Mouse (Mus musculus) myocyte (in vitro differentiated cells): ENCODE measurements around the gene Kcnk7.
A peak's percentile ranks its signal among the peaks of the same experiment; 100 is the strongest.

Experiments used
- CEBPB ChIP-seq: IDR thresholded peaks from 2 replicates; pipeline ENCODE4 v1.6.1; 2011; ENCODE audit warnings: mild to moderate bottlenecking, moderate library complexity; ENCODE audit not compliant: poor library complexity, insufficient read depth, severe bottlenecking
- MAX ChIP-seq: IDR thresholded peaks from one replicate; pipeline ENCODE4 v1.6.1; 2011; ENCODE audit warnings: low read depth, mild to moderate bottlenecking, control low read depth
- MYOD1 ChIP-seq, 3 experiments: IDR thresholded peaks; one replicate each; pipeline ENCODE4 v1.6.1; 2011; ENCODE audit warnings: control low read depth in 2 of 3, low read depth in 2 of 3, mild to moderate bottlenecking in 2 of 3, moderate library complexity in 1 of 3; ENCODE audit not compliant: insufficient read length in 2 of 3, control insufficient read depth in 1 of 3
- MYOG ChIP-seq, 3 experiments: IDR thresholded peaks; one replicate each; pipeline ENCODE4 v1.6.1; 2011; ENCODE audit warnings: control low read depth in 2 of 3, low read depth in 2 of 3, mild to moderate bottlenecking in 2 of 3; ENCODE audit not compliant: insufficient read length in 2 of 3, control insufficient read depth in 1 of 3, insufficient read depth in 1 of 3
- POLR2A ChIP-seq: IDR thresholded peaks from one replicate; pipeline ENCODE4 v1.6.1; 2011; ENCODE audit warnings: low read depth, mild to moderate bottlenecking, control low read depth, moderate library complexity; ENCODE audit not compliant: insufficient read length
- POLR2AphosphoS2 ChIP-seq: IDR thresholded peaks from one replicate; pipeline ENCODE4 v1.6.1; 2011; ENCODE audit warnings: low read depth, control low read depth; ENCODE audit not compliant: insufficient read length
- REST ChIP-seq: IDR thresholded peaks from one replicate; pipeline ENCODE4 v1.6.1; 2011; ENCODE audit warnings: mild to moderate bottlenecking, control low read depth, moderate library complexity; ENCODE audit not compliant: insufficient read depth, insufficient read length
- SRF ChIP-seq: IDR thresholded peaks from one replicate; pipeline ENCODE4 v1.6.1; 2011; ENCODE audit warnings: low read depth; ENCODE audit not compliant: control insufficient read depth, insufficient read length
- TCF3 ChIP-seq: IDR thresholded peaks from one replicate; pipeline ENCODE4 v1.6.1; 2011; ENCODE audit warnings: low read depth, control low read depth; ENCODE audit not compliant: insufficient read length
- USF1 ChIP-seq: IDR thresholded peaks from one replicate; pipeline ENCODE4 v1.6.1; 2011; ENCODE audit warnings: low read depth, mild to moderate bottlenecking, control low read depth, moderate library complexity

GRCm38 (mm10) chr19:5746907-5747363 is 42.8 kb downstream of the Kcnk7 start:
- peak; percentile 5 for TF ChIP-seq USF1
- no peak for TF ChIP-seq POLR2A
- TF ChIP-seq TCF3, result no peak
- no peak for TF ChIP-seq SRF
- TF ChIP-seq MAX, result no peak
- TF ChIP-seq POLR2AphosphoS2, result no peak
- no peak for TF ChIP-seq CEBPB
- TF ChIP-seq REST, result no peak
- TF ChIP-seq MYOG (IDR thresholded peaks at IDR 0.05; ENCODE audit: control insufficient read depth in 1 of 3, insufficient read depth in 1 of 3, insufficient read length in 2 of 3, low read depth in 2 of 3), result no peak
- TF ChIP-seq MYOD1 (IDR thresholded peaks at IDR 0.05; ENCODE audit: control insufficient read depth in 1 of 3, insufficient read length in 2 of 3, low read depth in 2 of 3), result no peak
